Mouse (Mus musculus): Measurements from ENCODE around the gene Rflna. TPM values are rescaled to one million over a fixed set of nuclear protein-coding genes. Genes with fewer than 3 reads are reported as not detected.

The Rflna gene
- polyA plus RNA-seq, 1 experiment from 2014 or later: 4.4 TPM

GRCm38 (mm10) chr5:124963806-124964672, 39.0 kb upstream of the Rflna start:
- Histone ChIP-seq H3K27ac (ENCODE audit: low read depth, low read length) (no peak overlapping the region), H3K9me3 (ENCODE audit: control insufficient read depth, low read length) (peaks cover 4% of the 10 kb centered on the region; the same call in 1 of the 2 replicates), H3K27me3 (ENCODE audit: control insufficient read depth, insufficient read depth, low read length) (no peaks in the 10 kb centered on the region), H3K36me3 (ENCODE audit: control insufficient read depth, insufficient read depth, low read length) (no peaks in the 10 kb centered on the region), H3K9ac (ENCODE audit: low read length) (no peak overlapping the region), H3K4me3 (ENCODE audit: low read depth, low read length) (no peak overlapping the region), H3K4me1 (ENCODE audit: control insufficient read depth, insufficient read depth, low read length) (peaks cover 4% of the 10 kb centered on the region; the same call in 1 of the 2 replicates), H3K4me2 (no peak overlapping the region)
- 70% methylated on average over 22 of the region's 22 CpGs for WGBS
- no peak for DNase-seq (ENCODE audit: low spot score, missing footprints)
- no peak for ATAC-seq (ENCODE audit: low FRiP score)

- Histone ChIP-seq H3K9ac (ENCODE audit: low read length) (no peak overlapping the region), H3K4me1 (ENCODE audit: control insufficient read depth, insufficient read depth, low read length) (peaks cover 4% of the 10 kb centered on the region; the same call in 1 of the 2 replicates), H3K27ac (ENCODE audit: low read depth, low read length) (no peak overlapping the region)
Observed at GRCm38 (mm10) chr5:124966622-124967332, 36.2 kb upstream of the Rflna start.

GRCm38 (mm10) chr5:124969790-124970189, 33.2 kb upstream of the Rflna start:
- ATAC-seq (ENCODE audit: low FRiP score): peak; percentile 38; the same call in 1 of the 2 replicates
- 17% methylated on average over 8 of the region's 8 CpGs for WGBS
- H3K27me3 ChIP-seq (ENCODE audit: control insufficient read depth, insufficient read depth, low read length): no peaks in the 10 kb centered on the region
- H3K4me2 ChIP-seq: no peak overlapping the region
- H3K9me3 ChIP-seq (ENCODE audit: control insufficient read depth, low read length): no peaks in the 10 kb centered on the region; the same call in 1 of the 2 replicates
- H3K4me3 ChIP-seq (ENCODE audit: low read depth, low read length): no peak overlapping the region
- H3K9ac ChIP-seq (ENCODE audit: low read length): no peak overlapping the region
- H3K4me1 ChIP-seq (ENCODE audit: control insufficient read depth, insufficient read depth, low read length): no peaks in the 10 kb centered on the region
- no peak for DNase-seq (ENCODE audit: low spot score, missing footprints)
- no peaks in the 10 kb centered on the region for H3K36me3 ChIP-seq (ENCODE audit: control insufficient read depth, insufficient read depth, low read length)
- H3K27ac ChIP-seq (ENCODE audit: low read depth, low read length): no peak overlapping the region

More at GRCm38 (mm10) chr5:124966622-124967332, 36.2 kb upstream of the Rflna start:
- no peaks in the 10 kb centered on the region for H3K9me3 ChIP-seq (ENCODE audit: control insufficient read depth, low read length)
- ATAC-seq (ENCODE audit: low FRiP score): no peak
- no peaks in the 10 kb centered on the region for H3K27me3 ChIP-seq (ENCODE audit: control insufficient read depth, insufficient read depth, low read length)
- DNase-seq (ENCODE audit: low spot score, missing footprints): no peak
- 88% methylated on average over 14 of the region's 14 CpGs for WGBS
- no peak overlapping the region for H3K4me3 ChIP-seq (ENCODE audit: low read depth, low read length)
- H3K4me2 ChIP-seq: no peak overlapping the region
- no peaks in the 10 kb centered on the region for H3K36me3 ChIP-seq (ENCODE audit: control insufficient read depth, insufficient read depth, low read length)

GRCm38 (mm10) chr5:124986222-124986621, 16.8 kb upstream of the Rflna start:
- ATAC-seq (ENCODE audit: low FRiP score): no peak
- no peak overlapping the region for H3K9ac ChIP-seq (ENCODE audit: low read length)

GRCm38 (mm10) chr5:124986656-124987055, 16.4 kb upstream of the Rflna start:
- Histone ChIP-seq H3K4me1 (ENCODE audit: control insufficient read depth, insufficient read depth, low read length) (no peaks in the 10 kb centered on the region), H3K9me3 (ENCODE audit: control insufficient read depth, low read length) (no peaks in the 10 kb centered on the region; the same call in 1 of the 2 replicates), H3K4me2 (no peak overlapping the region), H3K27me3 (ENCODE audit: control insufficient read depth, insufficient read depth, low read length) (no peaks in the 10 kb centered on the region), H3K4me3 (ENCODE audit: low read depth, low read length) (no peak overlapping the region), H3K9ac (ENCODE audit: low read length) (no peak overlapping the region), H3K27ac (ENCODE audit: low read depth, low read length) (no peak overlapping the region), H3K36me3 (ENCODE audit: control insufficient read depth, insufficient read depth, low read length) (no peaks in the 10 kb centered on the region)
- no peak for DNase-seq (ENCODE audit: low spot score, missing footprints)
- 90% methylated on average over 5 of the region's 5 CpGs for WGBS
- ATAC-seq (ENCODE audit: low FRiP score): no peak

More at GRCm38 (mm10) chr5:124986222-124986621, 16.8 kb upstream of the Rflna start:
- Histone ChIP-seq H3K4me3 (ENCODE audit: low read depth, low read length) (no peak overlapping the region), H3K27me3 (ENCODE audit: control insufficient read depth, insufficient read depth, low read length) (no peaks in the 10 kb centered on the region), H3K4me1 (ENCODE audit: control insufficient read depth, insufficient read depth, low read length) (no peaks in the 10 kb centered on the region), H3K9me3 (ENCODE audit: control insufficient read depth, low read length) (no peaks in the 10 kb centered on the region; the same call in 1 of the 2 replicates), H3K4me2 (no peak overlapping the region), H3K36me3 (ENCODE audit: control insufficient read depth, insufficient read depth, low read length) (no peaks in the 10 kb centered on the region), H3K27ac (ENCODE audit: low read depth, low read length) (no peak overlapping the region)
- 89% methylated on average over 5 of the region's 5 CpGs for WGBS
- DNase-seq (ENCODE audit: low spot score, missing footprints): no peak

- no peaks in the 10 kb centered on the region for H3K4me1 ChIP-seq (ENCODE audit: control insufficient read depth, insufficient read depth, low read length)
- WGBS: 93% methylated on average over 2 of the region's 2 CpGs
- H3K9me3 ChIP-seq (ENCODE audit: control insufficient read depth, low read length): no peaks in the 10 kb centered on the region
- H3K4me2 ChIP-seq: no peak overlapping the region
- no peaks in the 10 kb centered on the region for H3K36me3 ChIP-seq (ENCODE audit: control insufficient read depth, insufficient read depth, low read length)
- no peak overlapping the region for H3K9ac ChIP-seq (ENCODE audit: low read length)
- ATAC-seq (ENCODE audit: low FRiP score) (no peak), DNase-seq (ENCODE audit: low spot score, missing footprints) (no peak)
- no peak overlapping the region for H3K27ac ChIP-seq (ENCODE audit: low read depth, low read length)
- H3K4me3 ChIP-seq (ENCODE audit: low read depth, low read length): no peak overlapping the region
- no peaks in the 10 kb centered on the region for H3K27me3 ChIP-seq (ENCODE audit: control insufficient read depth, insufficient read depth, low read length)
Observed at GRCm38 (mm10) chr5:124989724-124990123, 13.3 kb upstream of the Rflna start.

GRCm38 (mm10) chr5:124992323-124992722, 10.7 kb upstream of the Rflna start:
- Histone ChIP-seq H3K4me3 (ENCODE audit: low read depth, low read length) (no peak overlapping the region), H3K9me3 (ENCODE audit: control insufficient read depth, low read length) (no peaks in the 10 kb centered on the region), H3K36me3 (ENCODE audit: control insufficient read depth, insufficient read depth, low read length) (no peaks in the 10 kb centered on the region), H3K4me1 (ENCODE audit: control insufficient read depth, insufficient read depth, low read length) (no peaks in the 10 kb centered on the region), H3K9ac (ENCODE audit: low read length) (no peak overlapping the region), H3K4me2 (no peak overlapping the region), H3K27ac (ENCODE audit: low read depth, low read length) (no peak overlapping the region), H3K27me3 (ENCODE audit: control insufficient read depth, insufficient read depth, low read length) (no peaks in the 10 kb centered on the region)
- WGBS: 92% methylated on average over 8 of the region's 8 CpGs
- ATAC-seq (ENCODE audit: low FRiP score) (no peak), DNase-seq (ENCODE audit: low spot score, missing footprints) (no peak)

GRCm38 (mm10) chr5:124992891-124993290, 10.1 kb upstream of the Rflna start:
- ATAC-seq (ENCODE audit: low FRiP score) (no peak), DNase-seq (ENCODE audit: low spot score, missing footprints) (no peak)
- Histone ChIP-seq H3K4me3 (ENCODE audit: low read depth, low read length) (no peak overlapping the region), H3K27me3 (ENCODE audit: control insufficient read depth, insufficient read depth, low read length) (no peaks in the 10 kb centered on the region), H3K9me3 (ENCODE audit: control insufficient read depth, low read length) (no peaks in the 10 kb centered on the region), H3K4me2 (no peak overlapping the region), H3K4me1 (ENCODE audit: control insufficient read depth, insufficient read depth, low read length) (no peaks in the 10 kb centered on the region), H3K36me3 (ENCODE audit: control insufficient read depth, insufficient read depth, low read length) (no peaks in the 10 kb centered on the region), H3K9ac (ENCODE audit: low read length) (no peak overlapping the region), H3K27ac (ENCODE audit: low read depth, low read length) (no peak overlapping the region)
- WGBS: 85% methylated on average over 11 of the region's 11 CpGs

GRCm38 (mm10) chr5:124996816-124997215, 6.2 kb upstream of the Rflna start:
- WGBS: 63% methylated on average over 6 of the region's 6 CpGs
- no peaks in the 10 kb centered on the region for H3K36me3 ChIP-seq (ENCODE audit: control insufficient read depth, insufficient read depth, low read length)
- no peak overlapping the region for H3K4me3 ChIP-seq (ENCODE audit: low read depth, low read length)
- ATAC-seq (ENCODE audit: low FRiP score): no peak
- no peaks in the 10 kb centered on the region for H3K27me3 ChIP-seq (ENCODE audit: control insufficient read depth, insufficient read depth, low read length)
- no peak overlapping the region for H3K27ac ChIP-seq (ENCODE audit: low read depth, low read length)
- no peak overlapping the region for H3K9ac ChIP-seq (ENCODE audit: low read length)
- no peak for DNase-seq (ENCODE audit: low spot score, missing footprints)
- no peak overlapping the region for H3K4me2 ChIP-seq
- H3K9me3 ChIP-seq (ENCODE audit: control insufficient read depth, low read length): no peaks in the 10 kb centered on the region
- H3K4me1 ChIP-seq (ENCODE audit: control insufficient read depth, insufficient read depth, low read length): no peaks in the 10 kb centered on the region
